Mouse (Mus musculus): Measurements from ENCODE around the gene Nobox.

DNA sequence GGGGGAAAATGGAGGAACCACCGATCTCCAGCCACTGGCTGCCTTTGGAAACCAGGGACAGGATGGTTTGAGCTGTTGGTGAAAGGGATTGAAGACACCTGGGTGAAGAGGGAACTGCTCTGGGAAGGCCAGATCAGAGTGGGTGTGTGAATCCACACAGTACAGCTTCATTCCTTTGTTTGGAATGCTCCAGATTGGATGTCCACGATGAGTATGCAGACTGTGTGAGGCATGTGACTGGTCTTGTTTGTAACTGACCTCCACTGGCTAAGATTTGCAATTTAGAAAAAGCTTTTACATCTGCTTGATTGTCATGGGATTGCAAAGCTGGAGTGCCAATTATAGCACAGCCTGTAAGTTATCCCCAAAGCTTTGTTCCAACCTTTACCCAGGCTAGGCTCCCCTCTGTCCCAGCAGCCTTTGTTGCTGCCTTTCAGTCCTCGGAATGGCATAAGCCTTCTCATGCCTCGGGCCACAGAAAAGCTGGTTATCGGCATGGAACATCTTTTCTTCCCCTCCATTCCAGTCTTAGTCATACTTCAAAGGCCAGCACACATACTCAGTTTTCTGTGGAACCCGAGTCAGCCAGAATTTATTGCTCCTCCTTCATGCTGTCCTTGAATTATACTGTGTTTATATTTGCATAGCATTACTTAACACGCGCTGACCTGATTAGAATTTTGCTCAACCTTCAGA, 3.8 kb upstream of the Nobox start:
- TF ChIP-seq ZNF384 (IDR thresholded peaks at IDR 0.05; ENCODE audit: low read depth, low read length) (no peak), CHD2 (IDR thresholded peaks at IDR 0.05; ENCODE audit: low read depth, low read length) (no peak)

Data from ES-E14 (cell line).